Mouse (Mus musculus): ENCODE measurements around the gene Olfr938.

Gene Olfr938

GRCm38 (mm10) chr9:39078787-39079186 is at the start of gene Olfr938:
Gene Olfr938 (minus strand): TSS chr9:39078887.
- no peak for DNase-seq (ENCODE audit: low spot score in 2 of 2)

GRCm38 (mm10) chr9:39127831-39128230 is 49.1 kb upstream of the Olfr938 start, which contains the start of gene Olfr27:
Gene Olfr27 (plus strand): TSS chr9:39128131.
- no peak for DNase-seq (ENCODE audit: low spot score in 2 of 2)

GRCm38 (mm10) chr9:39127326-39127725 is 48.6 kb upstream of the Olfr938 start:
- DNase-seq (ENCODE audit: low spot score in 2 of 2), result no peak

DNA sequence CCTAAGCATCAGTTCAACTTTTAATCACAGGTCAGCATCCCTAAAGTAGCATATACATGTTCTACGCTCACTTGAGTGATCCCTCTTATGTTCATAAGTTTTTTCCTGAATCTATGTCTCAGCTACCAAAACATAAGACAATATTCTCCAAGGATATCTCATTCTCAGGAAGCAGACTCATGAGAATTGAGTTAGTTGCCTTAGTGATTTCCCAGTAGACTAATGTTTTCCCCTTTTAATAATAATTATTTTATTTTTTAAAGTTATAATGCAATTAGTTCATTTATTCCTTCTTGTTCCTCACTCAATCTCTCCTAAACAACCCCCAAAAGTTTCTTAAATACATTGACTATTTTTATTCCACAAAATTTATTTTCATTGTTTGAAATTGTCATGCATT is 13.8 kb downstream of the Olfr938 start, which contains the start of gene Olfr937:
Olfr937 (minus strand) TSS at position 101 of the 400 bp plus-strand sequence.
- DNase-seq (ENCODE audit: low spot score in 2 of 2), result no peak

All from thymus, postnatal 10 days (tissue).